ENCODE assay signal across 8 mouse cellular contexts in genomic region chr14:25461676-25462385, GRCm38 (mm10). TPM values are rescaled to one million over a fixed set of nuclear protein-coding genes. Genes with fewer than 3 reads are reported as not detected.
DNase-seq lines count a peak whose midpoint lies in the region; ATAC-seq and TF ChIP-seq lines count a peak whose summit lies in the region.

No protein-coding gene starts in this region.

- 11% methylated on average over 12 of the region's 12 CpGs for WGBS in bone marrow, adult 2 months
- 1% methylated on average over 12 of the region's 12 CpGs for WGBS in hindbrain, embryonic 10.5 days
- 21% methylated on average over 12 of the region's 12 CpGs for WGBS in liver, postnatal 0 days (ENCODE audit: insufficient replicate concordance)

- H3K27me3 ChIP-seq in hindbrain, embryonic 10.5 days (ENCODE audit: insufficient read depth, poor library complexity, severe bottlenecking) = no peaks in the 10 kb centered on the region
- H3K27me3 ChIP-seq in liver, postnatal 0 days (ENCODE audit: insufficient read depth, low read length) = no peaks in the 10 kb centered on the region

- peaks cover 7% of the 10 kb centered on the region; the same call in 1 of the 2 replicates for H3K4me1 ChIP-seq in bone marrow, adult 2 months (ENCODE audit: control insufficient read depth, insufficient read depth, low read length)
- H3K4me1 ChIP-seq in hindbrain, embryonic 10.5 days (replicated peaks) = peaks cover 82% of the 10 kb centered on the region
- H3K4me1 ChIP-seq in liver, postnatal 0 days (ENCODE audit: insufficient read depth) = peaks cover 58% of the 10 kb centered on the region

- no peak for TF ChIP-seq EP300 in liver, postnatal 0 days (IDR thresholded peaks at IDR 0.05; ENCODE audit: low read depth)

- DNase-seq in kidney, adult 9 months = peak; percentile 44
- no peak for DNase-seq in kidney, adult 11 months
- peak; percentile 64 for DNase-seq in hindbrain, embryonic 10.5 days (ENCODE audit: low spot score)
- DNase-seq in liver, postnatal 0 days = no peak
- no peak for DNase-seq in c-Kit-positive CD71-positive TER-119-positive erythroid progenitor cells, embryonic 14.5 days (ENCODE audit: low spot score)
- no peak for DNase-seq in gastrocnemius, adult 8-10 months (ENCODE audit: low spot score in 2 of 2)
- no peak for DNase-seq in cerebellum, postnatal 36 days

- peak overlapping the region; percentile 99 for H3K4me2 ChIP-seq in liver, postnatal 0 days (ENCODE audit: low read depth, low read length)

- TF ChIP-seq CTCF in bone marrow, adult 2 months (IDR thresholded peaks at IDR 0.05; ENCODE audit: control insufficient read depth, insufficient read depth, low read length) = no peak
- TF ChIP-seq CTCF in liver, postnatal 0 days (IDR thresholded peaks at IDR 0.05; ENCODE audit: low read depth) = no peak

- peak overlapping the region; percentile 99 for H3K4me3 ChIP-seq in bone marrow, adult 2 months (replicated peaks; ENCODE audit: control insufficient read depth, low read depth, low read length)
- peak overlapping the region; percentile 97 for H3K4me3 ChIP-seq in hindbrain, embryonic 10.5 days
- H3K4me3 ChIP-seq in liver, postnatal 0 days (ENCODE audit: low read depth, low read length) = peak overlapping the region; percentile 80

- TF ChIP-seq POLR2A in bone marrow, adult 2 months (IDR thresholded peaks at IDR 0.05; ENCODE audit: borderline replicate concordance, control insufficient read depth, low read depth, low read length) = no peak

- peak overlapping the region; percentile 98 for H3K27ac ChIP-seq in bone marrow, adult 2 months (ENCODE audit: control insufficient read depth, insufficient read depth, low read depth, low read length, poor library complexity)
- H3K27ac ChIP-seq in hindbrain, embryonic 10.5 days = peak overlapping the region; percentile 98
- H3K27ac ChIP-seq in liver, postnatal 0 days (ENCODE audit: low read depth) = peak overlapping the region; percentile 99

- H3K36me3 ChIP-seq in hindbrain, embryonic 10.5 days = no peaks in the 10 kb centered on the region
- no peaks in the 10 kb centered on the region for H3K36me3 ChIP-seq in liver, postnatal 0 days (replicated peaks; ENCODE audit: insufficient read depth, low read length)

- H3K9me3 ChIP-seq in hindbrain, embryonic 10.5 days = no peaks in the 10 kb centered on the region
- no peaks in the 10 kb centered on the region for H3K9me3 ChIP-seq in liver, postnatal 0 days (ENCODE audit: low read length)

- no peak for ATAC-seq in liver, postnatal 0 days

- H3K9ac ChIP-seq in liver, postnatal 0 days (replicated peaks) = peak overlapping the region; percentile 75

RNA-seq across cellular contexts. Expression of gene Zmiz1, which starts 2.8 kb away (rescaled TPM):
- polyA plus RNA-seq in bone marrow, adult 2 months (2011; ENCODE audit: insufficient read depth, insufficient read length, low replicate concordance, missing spikeins) = 12.6 and 27.2 TPM in 2 replicates
- polyA plus RNA-seq in hindbrain, embryonic 10.5 days (2016; fragmentation: Nextera tagmentation; extraction: Ambion mirVana) = 44.4 and 60.1 TPM in 2 replicates
- polyA plus RNA-seq in liver, postnatal 0 days (2015; fragmentation: Nextera tagmentation; extraction: Ambion mirVana) = 3.6 and 4.3 TPM in 2 replicates
- total RNA-seq in gastrocnemius, adult 8-10 months (2022) = 10 to 100 TPM; 18.5 to 28.7 (median 21.8) TPM

Comparison
In these comparisons a context has a peak if more than half of its experiments do, and no peak if none do; other contexts are left out.
1. DNase-seq: peak in kidney, adult 9 months (single experiment) and hindbrain, embryonic 10.5 days (single experiment); none in kidney, adult 11 months (single experiment), liver, postnatal 0 days (single experiment), c-Kit-positive CD71-positive TER-119-positive erythroid progenitor cells, embryonic 14.5 days (single experiment), gastrocnemius, adult 8-10 months (0 of 2) and cerebellum, postnatal 36 days (0 of 2).
2. Peak in every context shown above with its lines, with median percentiles within 50 percentile points of each other: H3K27ac ChIP-seq and H3K4me3 ChIP-seq.